Mouse (Mus musculus): ENCODE data around the gene Acad12.
A peak's percentile ranks its signal among the peaks of the same experiment; 100 is the strongest.

The Acad12 gene

GRCm38 (mm10) chr5:121583765-121584501 lies 34.8 kb downstream of the Acad12 start:
- DNase-seq (ENCODE audit: low read depth, low spot score) = peak; percentile 88

GRCm38 (mm10) chr5:121581945-121582344 lies 36.8 kb downstream of the Acad12 start:
- no peak for DNase-seq (ENCODE audit: low read depth, low spot score)

GRCm38 (mm10) chr5:121576927-121577488 lies 41.7 kb downstream of the Acad12 start:
- no peak for DNase-seq (ENCODE audit: low read depth, low spot score)

GRCm38 (mm10) chr5:121575867-121576266 lies 42.9 kb downstream of the Acad12 start:
- peak; percentile 64 for DNase-seq (ENCODE audit: low read depth, low spot score)

- DNase-seq (ENCODE audit: low read depth, low spot score) = no peak
Observed at GRCm38 (mm10) chr5:121574145-121574544, 44.6 kb downstream of the Acad12 start.

- DNase-seq (ENCODE audit: low read depth, low spot score) = no peak
Observed at GRCm38 (mm10) chr5:121570787-121571186, 48.0 kb downstream of the Acad12 start.

GRCm38 (mm10) chr5:121569881-121570420 lies 48.8 kb downstream of the Acad12 start:
- no peak for DNase-seq (ENCODE audit: low read depth, low spot score)

- no peak for DNase-seq (ENCODE audit: low read depth, low spot score)
Observed at GRCm38 (mm10) chr5:121566035-121566681, 52.6 kb downstream of the Acad12 start.

GRCm38 (mm10) chr5:121564468-121564895 lies 54.3 kb downstream of the Acad12 start:
- peak; percentile 94 for DNase-seq (ENCODE audit: low read depth, low spot score)

- peak; percentile 55 for DNase-seq (ENCODE audit: low read depth, low spot score)
Observed at GRCm38 (mm10) chr5:121562436-121562835, 56.3 kb downstream of the Acad12 start.

- no peak for DNase-seq (ENCODE audit: low read depth, low spot score)
Observed at GRCm38 (mm10) chr5:121549196-121549595, 69.5 kb downstream of the Acad12 start.

GRCm38 (mm10) chr5:121547084-121547483 lies 71.7 kb downstream of the Acad12 start:
- no peak for DNase-seq (ENCODE audit: low read depth, low spot score)

Data from ES-CJ7 (cell line).